Mouse (Mus musculus) left cerebral cortex, postnatal 36 days (tissue): ENCODE measurements around the gene Rpl10l. TPM values are rescaled to one million over a fixed set of nuclear protein-coding genes. Genes with fewer than 3 reads are reported as not detected.

ENCODE experiments used
- DNase-seq, 2 experiments: peaks; one replicate each; pipeline ENCODE4 v3.0.0; 2021 to 2022; ENCODE audit warnings: low spot score in 2 of 2, mixed read lengths in 1 of 2
- intact Hi-C: fragments of 180-260 bp; cut with DNase I; formaldehyde crosslinking; loops from one replicate; pipeline ENCODE4 v1.15.1; 2025
- total RNA-seq, 2 experiments: library from RNA; stranded (reverse); gene quantifications; 2 replicates each; pipeline ENCODE4 v1.2.3; 2021

Rpl10l gene
- not detected for total RNA-seq

GRCm38 (mm10) chr12:66283991-66284622 is at the start of gene Rpl10l:
Gene Rpl10l, minus strand, starts transcription at chr12:66284401.
- intact Hi-C loops: no loop called here
- DNase-seq: no peak

DNA sequence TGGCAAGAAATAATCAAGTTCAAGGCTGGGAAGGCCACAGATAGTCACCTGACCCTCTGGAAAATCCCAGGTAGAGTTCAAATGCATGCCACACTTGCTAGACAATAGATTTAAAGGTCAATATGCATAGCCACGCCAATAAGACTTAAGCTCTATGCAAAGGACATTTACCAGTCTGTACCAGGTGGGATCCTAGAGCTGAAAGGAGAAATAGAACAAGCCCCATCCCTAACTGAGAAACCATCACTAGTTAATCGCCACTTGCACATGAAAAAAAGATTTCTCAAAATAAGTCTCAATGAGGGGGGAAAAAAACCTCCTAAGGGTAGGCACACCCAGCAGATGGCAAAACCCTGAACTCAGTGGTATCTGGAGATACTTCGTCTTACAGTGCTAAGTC is 8.3 kb downstream of the Rpl10l start:
- intact Hi-C loops: no loop called here
- no peak for DNase-seq

- intact Hi-C loops: no loop called here
Observed at GRCm38 (mm10) chr12:66245461-66246099, 38.6 kb downstream of the Rpl10l start.

DNA sequence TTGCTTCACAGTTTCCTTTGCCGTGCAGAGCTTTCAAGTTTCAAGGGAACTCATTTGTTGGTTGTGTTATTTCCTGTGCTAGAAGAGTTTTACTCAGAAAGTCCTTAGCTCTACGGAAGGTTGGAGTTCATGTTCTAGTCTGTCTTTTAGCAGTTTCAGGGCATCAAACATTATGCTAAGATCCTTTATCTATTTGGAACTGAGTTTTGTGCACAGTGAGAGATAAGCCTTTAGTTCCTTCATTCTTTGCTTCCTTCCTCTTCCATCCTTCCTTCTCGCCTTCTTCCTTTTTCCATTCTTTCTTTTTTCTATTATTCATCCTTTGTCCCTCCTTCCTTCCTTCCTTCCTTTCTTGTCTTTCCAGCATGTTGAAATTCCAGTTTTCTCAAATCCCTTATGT is 50.0 kb downstream of the Rpl10l start:
- intact Hi-C loops: no loop called here
- no peak for DNase-seq

More at GRCm38 (mm10) chr12:66245461-66246099, 38.6 kb downstream of the Rpl10l start:
- DNase-seq: no peak
